Mouse (Mus musculus) olfactory bulb, adult 2 months (tissue): ENCODE measurements around the gene Prkar2b.

ENCODE experiments used
- CTCF ChIP-seq: fragments of 200-500 bp; IDR thresholded peaks from 2 replicates; pipeline ENCODE4 v1.5.1; 2012; ENCODE audit warnings: low read depth, mild to moderate bottlenecking, low read length, moderate library complexity; ENCODE audit not compliant: insufficient read depth
- POLR2A ChIP-seq: fragments of 200-500 bp; IDR thresholded peaks from 2 replicates; pipeline ENCODE4 v1.6.1; 2012; ENCODE audit warnings: mild to moderate bottlenecking, low read depth, low read length, moderate library complexity; ENCODE audit not compliant: insufficient read depth

DNA sequence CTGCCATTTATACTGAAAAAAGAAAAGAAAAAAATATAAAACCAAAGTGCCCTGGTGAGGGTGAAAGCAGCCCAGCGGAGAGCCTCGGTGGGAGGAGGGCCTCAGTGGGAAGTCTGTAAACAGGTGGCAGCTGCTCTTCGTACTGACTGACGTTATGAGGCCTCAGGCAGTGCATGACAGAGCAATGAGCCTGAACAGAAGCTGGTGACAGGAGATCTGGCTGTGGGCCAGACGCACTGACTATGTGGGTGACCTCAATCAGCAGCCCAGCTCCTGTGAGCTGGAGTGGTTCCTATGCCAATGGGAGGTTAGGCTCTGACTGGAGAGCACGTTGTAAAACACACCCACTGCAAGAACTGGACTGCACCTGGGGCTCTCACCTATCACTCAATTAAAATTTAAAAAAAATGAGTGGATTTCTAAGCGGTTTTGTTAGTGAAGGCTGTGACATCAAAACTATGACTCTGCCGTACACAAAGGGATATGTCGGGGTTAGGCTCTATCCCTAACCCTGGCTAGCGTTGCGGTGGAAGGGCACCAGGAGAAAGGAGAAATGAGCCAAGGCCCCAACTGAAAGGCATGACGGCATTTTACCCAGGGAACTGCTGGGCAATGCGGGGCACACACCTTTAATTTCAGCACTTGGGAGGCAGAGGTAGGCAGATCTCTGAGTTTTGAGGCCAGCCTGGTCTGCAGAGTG lies 87.5 kb downstream of the Prkar2b start:
- no peak for TF ChIP-seq CTCF
- TF ChIP-seq POLR2A, result no peak
